Mouse (Mus musculus) gastrocnemius, postnatal 10 days (tissue): Measurements from ENCODE around the gene Ccdc61. TPM values are rescaled to one million over a fixed set of nuclear protein-coding genes. Genes with fewer than 3 reads are reported as not detected.

Experiments
- DNase-seq: peaks from one replicate; pipeline ENCODE4 v3.0.0; 2021; ENCODE audit warnings: mixed read lengths
- total RNA-seq, 2 experiments: library from RNA; stranded (reverse); gene quantifications; 2 replicates each; pipeline ENCODE4 v1.2.3; 2021

Ccdc61 gene
- total RNA-seq, 2 experiments from 2014 or later: 5.9 to 9.4 TPM

DNA sequence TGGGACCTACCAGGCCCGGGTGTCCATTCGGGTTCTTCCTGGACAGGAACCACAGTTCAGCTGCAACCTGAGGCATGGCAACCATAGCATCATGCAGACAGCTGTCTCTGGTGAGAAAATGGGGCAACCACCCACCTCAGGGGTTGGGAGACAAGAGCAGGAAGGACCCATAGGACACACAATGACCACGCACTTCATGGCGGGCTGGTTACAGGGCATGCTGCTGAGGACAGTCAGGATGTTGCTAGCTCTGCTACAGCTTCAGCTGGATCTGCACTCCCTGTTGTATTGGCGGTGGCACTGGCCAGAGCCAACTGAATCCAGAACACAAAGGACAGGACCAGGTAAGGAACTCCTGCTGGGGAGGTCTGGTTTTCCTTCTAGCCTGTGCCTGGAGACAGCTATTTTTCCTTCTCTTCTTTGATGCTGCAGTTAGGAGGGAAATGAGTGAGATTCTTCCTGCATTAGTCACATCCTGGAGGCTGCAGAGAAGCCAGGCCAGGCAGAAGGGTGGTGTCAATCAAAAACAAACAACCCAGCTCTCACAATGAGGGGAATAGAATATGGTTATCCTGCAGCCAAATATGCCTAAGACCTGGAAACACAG lies 51.8 kb downstream of the Ccdc61 start:
- no peak for DNase-seq

DNA sequence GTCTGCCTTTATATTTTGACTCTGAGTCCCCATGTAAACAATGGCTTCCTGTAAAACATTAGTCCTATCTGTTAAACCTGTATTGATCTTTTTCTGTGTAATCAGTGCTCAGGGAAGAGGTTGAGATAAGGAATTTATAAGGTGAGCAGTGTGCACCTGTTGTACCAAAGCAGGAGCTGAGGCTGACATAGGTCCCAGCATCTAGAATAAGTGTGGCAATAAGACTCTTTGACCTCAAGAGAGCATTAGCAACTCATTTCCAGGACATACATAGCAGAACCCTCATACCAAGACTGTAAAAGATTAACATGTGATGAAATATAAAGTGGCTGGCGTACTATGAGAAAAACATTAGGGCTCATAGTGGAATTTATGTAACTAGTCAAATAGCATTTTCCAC lies 61.8 kb downstream of the Ccdc61 start:
- DNase-seq: no peak

DNA sequence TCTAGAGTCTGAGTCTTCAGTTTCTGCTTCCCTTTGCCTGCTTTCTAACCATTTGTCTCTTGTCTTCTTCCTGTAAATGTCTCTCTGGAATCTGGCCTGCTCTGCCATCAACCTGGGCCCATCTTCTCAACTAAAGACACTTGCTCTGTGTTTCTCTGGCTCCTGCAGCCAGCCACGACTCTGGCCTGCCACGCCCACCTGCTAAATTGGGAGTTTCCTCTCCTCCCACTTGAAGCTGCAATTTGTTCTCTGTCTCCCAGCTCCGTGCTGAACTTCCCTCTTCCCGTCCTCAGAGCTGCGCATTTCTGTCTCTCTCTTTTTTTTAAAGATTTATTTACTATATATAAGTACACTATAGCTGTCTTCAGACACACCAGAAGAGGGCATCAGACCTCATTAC lies 65.4 kb downstream of the Ccdc61 start:
- no peak for DNase-seq

DNA sequence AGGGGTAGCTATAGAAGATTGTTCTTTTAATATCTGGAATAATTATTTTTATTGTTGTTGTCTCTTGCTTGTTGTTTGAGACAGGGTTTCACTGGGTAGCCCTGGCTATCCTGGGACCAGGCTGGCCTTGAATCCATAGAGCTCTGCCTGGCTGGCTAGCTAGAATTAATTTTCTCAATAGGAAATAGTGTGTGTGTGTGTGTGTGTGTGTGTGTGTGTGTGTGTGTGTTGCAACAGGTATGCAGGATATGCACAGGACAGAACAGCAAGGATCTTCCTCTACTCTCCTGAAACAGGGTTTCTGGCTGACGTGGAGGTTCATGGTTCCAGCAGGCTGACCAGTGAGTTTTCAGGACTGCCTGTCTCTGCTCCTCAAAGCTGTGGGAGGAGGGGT lies 69.0 kb downstream of the Ccdc61 start:
- DNase-seq: no peak

Other genes with a start within 250 kb of the Ccdc61 start
- gene Psg20, start 224.2 kb downstream of the Ccdc61 start, total RNA-seq: not detected
- not detected for gene Psg22, start 192.3 kb downstream of the Ccdc61 start, total RNA-seq
- not detected for gene Psg19, start 111.9 kb downstream of the Ccdc61 start, total RNA-seq
- gene Psg17, start 88.8 kb downstream of the Ccdc61 start, total RNA-seq: not detected
- gene Mill2, start 70.4 kb downstream of the Ccdc61 start, total RNA-seq: 1 to 10 TPM; 3.1 to 3.6 TPM
- gene Pglyrp1, start 39.1 kb downstream of the Ccdc61 start, total RNA-seq: 1 to 10 TPM in 1 of 2 experiments, under 1 TPM in 1; 0.73 to 3.7 TPM
- gene Nova2, start 15.5 kb upstream of the Ccdc61 start, total RNA-seq: 1 to 10 TPM; 2.9 to 4.1 TPM
- gene Nanos2, start 77.0 kb upstream of the Ccdc61 start, total RNA-seq: not detected
- 1 to 10 TPM; 2.0 to 3.5 TPM for gene Mypop, start 80.8 kb upstream of the Ccdc61 start, total RNA-seq
- 10 to 100 TPM; 20.4 to 24.0 TPM for gene Irf2bp1, start 93.6 kb upstream of the Ccdc61 start, total RNA-seq
- gene Foxa3, start 113.1 kb upstream of the Ccdc61 start, total RNA-seq: under 1 TPM in 1 of 2 experiments, not detected in 1; 0.16 TPM
- 10 to 100 TPM; 39.9 to 45.0 TPM for gene Sympk, start 114.0 kb upstream of the Ccdc61 start, total RNA-seq
- not detected for gene Rsph6a, start 144.3 kb upstream of the Ccdc61 start, total RNA-seq
- gene Dmwd, start 165.8 kb upstream of the Ccdc61 start, total RNA-seq: 10 to 100 TPM; 26.6 to 31.8 TPM
- gene Dmpk, start 173.4 kb upstream of the Ccdc61 start, total RNA-seq: 100 to 1,000 TPM; 256 to 267 TPM
- 1 to 10 TPM; 5.3 to 7.8 TPM for gene Six5, start 184.2 kb upstream of the Ccdc61 start, total RNA-seq
- under 1 TPM in 1 of 2 experiments, not detected in 1; 0.14 TPM for gene Gm4969, start 208.0 kb upstream of the Ccdc61 start, total RNA-seq
- gene Fbxo46, start 209.4 kb upstream of the Ccdc61 start, total RNA-seq: 1 to 10 TPM; 2.7 to 4.2 TPM
- 1 to 10 TPM; 5.0 to 5.5 TPM for gene Qpctl, start 238.9 kb upstream of the Ccdc61 start, total RNA-seq
- 10 to 100 TPM; 72.9 to 77.4 TPM for gene Snrpd2, start 239.3 kb upstream of the Ccdc61 start, total RNA-seq